Mouse (Mus musculus) lung, postnatal 4 days (tissue): ENCODE results near the gene Olfr104-ps.

Source experiments
- DNase-seq, 2 experiments: peaks; one replicate each; pipeline ENCODE4 v3.0.0; 2021

The Olfr104-ps gene

DNA sequence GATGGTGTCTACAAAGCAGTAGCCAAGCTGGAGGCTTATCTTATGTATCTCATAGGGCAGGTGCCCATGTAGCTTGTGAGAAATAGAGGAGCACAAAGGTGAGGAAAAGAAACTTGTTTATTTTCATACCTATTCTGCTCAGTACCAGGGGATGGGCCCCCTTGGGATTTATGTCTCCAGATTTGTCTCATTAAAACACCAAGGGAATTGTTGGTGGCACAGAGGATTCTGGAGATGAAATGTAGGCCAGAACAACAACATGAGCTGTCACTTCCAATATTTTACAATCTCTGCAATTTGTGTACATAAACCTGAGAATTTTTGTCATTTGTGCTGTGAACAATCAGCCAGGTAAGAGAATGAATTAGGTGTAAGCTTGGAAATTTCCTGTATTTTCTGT lies at the start of gene Olfr104-ps:
Gene Olfr104-ps (plus strand): TSS at position 301 of the 400 bp plus-strand sequence.
- DNase-seq = no peak

DNA sequence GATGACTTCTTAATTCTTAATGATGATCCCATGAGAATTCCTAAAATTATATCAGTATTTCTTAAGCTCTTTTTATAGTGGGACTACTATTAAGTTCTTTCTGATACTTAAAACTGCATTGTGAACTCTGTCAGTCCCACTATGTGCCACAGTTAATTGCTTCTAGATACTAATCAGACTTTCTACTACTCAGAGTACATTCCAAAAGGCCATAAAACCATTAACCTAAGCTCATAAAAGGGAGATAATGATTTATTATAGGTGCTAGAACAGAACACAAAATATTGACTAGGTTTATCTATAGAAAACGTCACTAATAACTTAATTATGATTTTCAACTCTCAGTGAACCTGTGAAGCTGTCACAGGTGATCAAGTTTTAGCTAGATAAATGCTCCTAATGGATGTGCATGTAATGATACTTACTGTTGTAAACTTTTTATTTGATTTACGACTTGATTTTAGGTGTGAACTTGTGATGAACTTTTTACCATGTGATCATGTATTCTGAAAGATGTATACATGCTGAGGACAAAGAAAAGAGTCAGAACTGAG lies 49.2 kb upstream of the Olfr104-ps start:
- no peak for DNase-seq

DNA sequence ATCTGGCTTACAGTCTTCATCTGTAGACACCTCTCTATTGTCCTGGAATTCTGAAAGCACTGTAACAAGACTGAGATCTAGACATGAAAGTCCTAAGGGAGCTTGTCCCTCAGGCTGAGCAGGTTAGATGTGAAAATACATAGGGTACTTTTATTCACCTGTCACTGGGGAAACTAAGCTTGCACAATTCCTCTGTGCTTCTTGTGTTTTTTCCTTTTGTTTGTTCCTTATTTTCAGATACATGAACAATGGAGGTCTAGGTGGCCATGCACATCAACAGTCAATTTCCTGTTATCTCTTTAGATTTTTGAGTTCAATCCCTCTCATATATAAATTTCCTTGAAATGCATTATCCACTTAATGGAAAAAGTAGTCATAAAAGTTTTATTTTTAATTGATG lies 42.4 kb upstream of the Olfr104-ps start, which contains the start of gene Olfr102:
Gene Olfr102 (minus strand): TSS at position 101 of the 400 bp plus-strand sequence.
- no peak for DNase-seq

DNA sequence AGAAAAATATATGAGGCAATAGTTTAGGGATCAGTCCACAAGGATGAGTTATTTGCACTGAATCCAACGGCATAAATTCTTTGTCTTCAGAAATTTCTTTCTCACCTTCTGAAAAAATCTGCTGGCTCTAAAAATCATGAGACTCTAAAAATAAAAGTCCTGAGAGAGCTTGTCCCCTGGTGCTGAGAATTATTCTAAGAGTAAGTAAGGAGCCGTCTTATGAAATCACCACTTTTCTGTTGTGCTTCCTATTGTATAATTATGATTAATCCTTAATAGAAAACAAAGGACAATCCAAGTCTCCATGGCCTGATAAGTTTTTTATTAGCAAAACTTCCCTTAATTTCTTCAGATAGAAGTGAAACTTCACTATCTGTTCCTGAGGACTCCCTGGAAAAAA lies 19.8 kb upstream of the Olfr104-ps start, which contains the start of gene Olfr103:
Gene Olfr103 (minus strand): TSS at position 101 of the 400 bp plus-strand sequence.
- DNase-seq = no peak

DNA sequence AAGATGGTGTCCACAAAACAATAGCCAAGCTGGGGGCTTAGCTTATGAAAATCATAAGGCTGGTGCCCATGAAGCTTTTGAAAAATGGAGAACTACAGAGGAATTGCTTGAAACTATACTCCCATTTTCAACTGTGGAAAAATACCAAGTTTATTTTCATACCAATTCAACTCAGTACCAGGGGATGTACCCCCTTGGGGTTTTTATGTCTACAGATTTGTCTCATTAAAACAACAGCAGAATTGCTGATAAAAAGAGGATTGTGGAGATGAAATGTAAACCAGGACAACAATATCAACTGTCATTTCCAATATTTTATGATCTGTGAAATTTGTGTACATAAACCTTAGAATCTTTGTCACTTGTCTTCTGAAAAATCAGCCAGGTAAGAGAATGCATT lies 19.4 kb downstream of the Olfr104-ps start, which contains the start of gene Olfr105-ps:
Gene Olfr105-ps (plus strand): TSS at position 301 of the 400 bp plus-strand sequence.
- DNase-seq = no peak

DNA sequence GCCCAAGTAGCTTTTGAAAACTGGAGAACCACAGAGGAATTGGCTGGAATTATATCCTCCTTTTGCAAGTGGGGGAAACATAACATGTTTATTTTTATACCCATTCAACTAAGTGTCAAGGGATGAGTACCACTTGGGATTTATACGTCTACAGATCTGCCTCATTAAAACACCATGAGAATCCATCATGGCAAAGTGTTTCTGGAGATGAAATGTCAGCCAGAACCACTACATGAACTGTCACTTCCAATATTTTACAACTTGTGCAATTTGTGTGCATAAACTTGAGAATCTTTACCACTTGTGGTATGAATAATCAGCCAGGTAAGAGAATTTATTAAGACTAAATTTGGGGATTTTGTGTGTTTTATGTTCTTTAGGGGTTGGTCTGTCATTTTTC lies 30.7 kb downstream of the Olfr104-ps start, which contains the start of gene Olfr106-ps:
Gene Olfr106-ps (plus strand): TSS at position 301 of the 400 bp plus-strand sequence.
- no peak for DNase-seq

DNA sequence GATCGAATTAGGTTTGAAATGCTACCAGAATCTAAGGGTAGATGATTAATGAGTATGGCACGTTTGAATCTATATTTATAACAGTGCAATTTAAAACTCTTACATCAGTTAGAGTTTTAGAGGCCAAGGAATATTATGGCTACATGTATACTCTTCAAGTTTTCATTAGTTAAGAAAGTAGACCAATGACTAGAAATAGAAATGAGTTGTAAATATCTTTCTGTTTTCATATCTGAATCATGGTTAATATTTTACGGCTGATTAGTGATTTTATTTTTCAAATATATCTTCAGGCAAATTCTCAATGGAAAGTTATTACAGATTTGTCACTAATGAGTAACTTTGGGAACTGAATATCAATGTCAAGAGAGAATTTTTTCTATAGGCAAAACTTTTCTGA lies 39.5 kb downstream of the Olfr104-ps start, which contains the start of gene Olfr107:
Gene Olfr107 (plus strand): TSS at position 301 of the 400 bp plus-strand sequence.
- no peak for DNase-seq

DNA sequence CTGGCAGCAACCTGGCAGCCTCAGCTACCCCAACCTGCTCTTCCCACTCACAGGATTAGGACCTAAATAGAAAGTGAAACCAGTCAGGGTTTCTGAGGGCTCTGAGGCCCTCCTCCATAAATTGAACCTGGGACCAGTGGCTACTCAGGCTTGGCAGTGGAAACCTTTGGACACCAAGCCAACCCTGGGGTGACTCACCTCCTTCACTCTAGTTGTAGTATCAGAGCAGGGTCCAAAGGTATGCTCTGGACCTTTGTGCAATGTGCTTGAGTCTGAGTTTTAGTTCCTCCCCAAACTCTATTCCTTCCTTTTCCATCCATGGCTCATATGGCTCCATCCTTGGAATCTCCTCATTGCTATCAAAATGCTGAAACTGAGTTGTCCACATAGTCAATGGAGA lies 54.0 kb downstream of the Olfr104-ps start:
- no peak for DNase-seq
